Mouse (Mus musculus): ENCODE results near the gene Gm21560. TPM values are rescaled to one million over a fixed set of nuclear protein-coding genes. Genes with fewer than 3 reads are reported as not detected.
"Not testable (repeated sequence)": the region's sequence is repeated elsewhere in the genome, so short reads cannot be mapped to it uniquely, and the experiment has no call there.

Gene Gm21560
- polyA plus RNA-seq (2015; fragmentation: Nextera tagmentation; extraction: Ambion mirVana) = not detected in 2 replicates

- not testable (repeated sequence) for H3K27ac ChIP-seq (replicated peaks); H3K9ac ChIP-seq; H3K27me3 ChIP-seq (replicated peaks); H3K4me1 ChIP-seq; H3K36me3 ChIP-seq; H3K4me2 ChIP-seq; H3K4me3 ChIP-seq; ATAC-seq (ENCODE audit: extremely low read depth, insufficient number of reproducible peaks, low FRiP score, low TSS enrichment); H3K9me3 ChIP-seq
- 55% methylated on average over 2 of the region's 2 CpGs for WGBS
Observed at GRCm38 (mm10) chr14:6219192-6219591, at the start of gene Gm21560. Gm21560 (minus strand) TSS chr14:6219292.

GRCm38 (mm10) chr14:6163538-6163937 is 55.6 kb downstream of the Gm21560 start:
- ATAC-seq (ENCODE audit: extremely low read depth, insufficient number of reproducible peaks, low FRiP score, low TSS enrichment); H3K4me1 ChIP-seq; H3K27me3 ChIP-seq (replicated peaks); H3K27ac ChIP-seq (replicated peaks); H3K9ac ChIP-seq; H3K4me2 ChIP-seq; H3K4me3 ChIP-seq; H3K9me3 ChIP-seq; H3K36me3 ChIP-seq: not testable (repeated sequence)
- 80% methylated on average over 4 of the region's 9 CpGs for WGBS

- not testable (repeated sequence) for H3K9ac ChIP-seq; ATAC-seq (ENCODE audit: extremely low read depth, insufficient number of reproducible peaks, low FRiP score, low TSS enrichment); H3K4me1 ChIP-seq; H3K27me3 ChIP-seq (replicated peaks); H3K9me3 ChIP-seq; H3K27ac ChIP-seq (replicated peaks); H3K4me3 ChIP-seq; H3K36me3 ChIP-seq; H3K4me2 ChIP-seq
- 73% methylated on average over 1 of the region's 1 CpGs for WGBS
Observed at GRCm38 (mm10) chr14:6161085-6161484, 58.0 kb downstream of the Gm21560 start.

Other genes with a start within 250 kb of the Gm21560 start
- not detected in 2 replicates for gene Gm3453, start 240.2 kb downstream of the Gm21560 start, polyA plus RNA-seq (2015; fragmentation: Nextera tagmentation; extraction: Ambion mirVana)
- gene Gm6337, start 161.0 kb downstream of the Gm21560 start, polyA plus RNA-seq (2015; fragmentation: Nextera tagmentation; extraction: Ambion mirVana) = not detected in 2 replicates
- gene Gm8206, start 125.3 kb downstream of the Gm21560 start, polyA plus RNA-seq (2015; fragmentation: Nextera tagmentation; extraction: Ambion mirVana) = 0.57 and 0.78 TPM in 2 replicates
- gene Gm3468, start 110.6 kb downstream of the Gm21560 start, polyA plus RNA-seq (2015; fragmentation: Nextera tagmentation; extraction: Ambion mirVana) = 2.4 and 2.8 TPM in 2 replicates
- gene Gm3476, start 93.5 kb downstream of the Gm21560 start, polyA plus RNA-seq (2015; fragmentation: Nextera tagmentation; extraction: Ambion mirVana) = not detected in 2 replicates
- 2.6 and 3.0 TPM in 2 replicates for gene Gm3411, start 68.0 kb upstream of the Gm21560 start, polyA plus RNA-seq (2015; fragmentation: Nextera tagmentation; extraction: Ambion mirVana)
- gene Gm21103, start 85.6 kb upstream of the Gm21560 start, polyA plus RNA-seq (2015; fragmentation: Nextera tagmentation; extraction: Ambion mirVana) = 0.32 and 0.36 TPM in 2 replicates
- gene Gm3618, start 124.4 kb upstream of the Gm21560 start, polyA plus RNA-seq (2015; fragmentation: Nextera tagmentation; extraction: Ambion mirVana) = not detected in 2 replicates
- not detected in 2 replicates for gene Gm16440, start 171.0 kb upstream of the Gm21560 start, polyA plus RNA-seq (2015; fragmentation: Nextera tagmentation; extraction: Ambion mirVana)
- 1.9 and 3.8 TPM in 2 replicates for gene Gm3591, start 193.2 kb upstream of the Gm21560 start, polyA plus RNA-seq (2015; fragmentation: Nextera tagmentation; extraction: Ambion mirVana)
- gene Gm3594, start 225.3 kb upstream of the Gm21560 start, polyA plus RNA-seq (2015; fragmentation: Nextera tagmentation; extraction: Ambion mirVana) = not detected in 2 replicates